Mouse (Mus musculus) liver, postnatal 0 days (tissue): ENCODE data around the gene Selenoo.

ENCODE experiments used
- CTCF ChIP-seq: sonication (generic); IDR thresholded peaks from 2 replicates; pipeline ENCODE4 v1.5.1; 2016; ENCODE audit warnings: antibody characterized with exemption, low read depth
- EP300 ChIP-seq: IDR thresholded peaks from 2 replicates; pipeline ENCODE4 v1.6.1; 2016; ENCODE audit warnings: antibody characterized with exemption, low read depth, mild to moderate bottlenecking

DNA sequence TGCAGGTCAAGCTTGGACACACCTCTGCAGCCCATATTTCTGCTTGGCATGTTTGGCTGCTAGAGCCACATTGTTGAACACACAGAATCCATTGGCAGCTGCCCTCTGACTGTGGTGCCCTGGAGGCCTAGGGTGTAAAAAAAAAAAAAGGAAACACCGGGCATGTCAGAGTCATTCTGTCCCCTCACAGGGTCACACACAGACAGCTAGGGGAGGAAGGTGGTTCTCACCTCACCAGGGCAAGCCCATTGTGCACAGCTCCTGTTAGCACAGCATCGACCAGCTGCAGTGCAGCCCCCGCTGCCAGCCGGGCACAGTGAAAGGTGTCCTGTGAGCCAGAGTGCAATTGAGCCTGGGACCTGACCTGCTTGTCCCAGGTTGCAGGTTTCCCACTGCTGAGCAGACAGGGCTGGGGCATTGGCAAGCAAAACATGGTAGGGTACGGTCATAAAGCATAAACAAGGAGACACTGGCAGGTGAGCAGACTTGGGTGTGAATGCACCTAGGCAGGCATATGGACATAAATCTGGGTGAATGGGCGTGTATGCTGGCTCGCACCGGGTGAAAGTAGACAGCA lies 38.6 kb downstream of the Selenoo start:
- TF ChIP-seq EP300 (no peak), CTCF (no peak)
